Mouse (Mus musculus): Measurements from ENCODE around the gene Otop2.
A peak's percentile ranks its signal among the peaks of the same experiment; 100 is the strongest.

The Otop2 gene

DNA sequence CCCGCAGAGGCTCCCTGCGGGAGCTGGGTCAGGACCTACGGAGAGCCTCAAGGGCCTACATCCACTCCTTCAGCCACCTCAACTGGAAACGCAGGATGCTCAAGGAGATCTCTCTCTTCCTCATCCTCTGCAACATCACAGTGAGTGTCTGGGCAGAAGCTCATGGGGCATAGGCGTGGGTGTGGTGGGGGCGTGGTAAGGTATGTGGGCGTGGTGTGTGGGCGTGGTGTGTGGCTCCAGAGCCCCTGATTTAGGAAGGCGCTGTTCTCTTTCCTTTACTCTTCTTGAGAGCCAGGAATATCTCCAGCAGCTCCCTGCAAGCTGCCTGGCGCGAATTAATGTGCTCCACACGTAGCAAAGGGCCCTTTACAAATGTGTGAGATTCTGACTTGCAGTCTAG lies 38.0 kb downstream of the Otop2 start:
- no peak for DNase-seq (ENCODE audit: low read depth, low spot score)

GRCm38 (mm10) chr11:115345515-115345914 lies 38.6 kb downstream of the Otop2 start:
- DNase-seq (ENCODE audit: low read depth, low spot score): no peak

DNA sequence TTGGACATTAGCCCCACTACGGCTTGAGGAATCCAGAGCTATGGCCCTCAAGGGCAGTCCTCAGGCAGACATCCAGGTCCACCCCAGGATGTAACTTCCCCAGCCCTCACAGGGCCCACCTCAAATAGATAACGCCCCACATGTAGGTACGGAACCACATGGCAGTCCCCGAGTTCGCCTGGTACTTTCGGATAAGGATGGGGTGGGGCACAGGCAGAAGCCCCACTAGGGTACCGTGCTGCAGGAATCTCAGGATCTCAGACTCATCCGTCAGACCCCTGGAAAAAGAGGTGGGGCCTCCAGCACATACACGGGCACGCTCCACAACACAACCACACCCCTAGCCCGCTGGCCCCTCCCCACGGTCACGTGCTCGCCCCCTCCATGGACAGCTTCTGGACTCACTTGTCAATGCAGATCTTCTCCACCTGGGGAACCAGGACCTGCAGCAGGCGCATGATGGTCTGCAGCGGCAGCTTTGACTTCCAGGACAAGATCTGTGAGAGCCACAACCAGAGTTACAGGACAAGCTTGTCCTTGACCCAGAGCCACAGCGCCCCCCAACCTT lies 41.8 kb downstream of the Otop2 start:
- DNase-seq (ENCODE audit: low read depth, low spot score): no peak

- no peak for DNase-seq (ENCODE audit: low read depth, low spot score)
Observed at GRCm38 (mm10) chr11:115349976-115350375, 43.0 kb downstream of the Otop2 start.

DNA sequence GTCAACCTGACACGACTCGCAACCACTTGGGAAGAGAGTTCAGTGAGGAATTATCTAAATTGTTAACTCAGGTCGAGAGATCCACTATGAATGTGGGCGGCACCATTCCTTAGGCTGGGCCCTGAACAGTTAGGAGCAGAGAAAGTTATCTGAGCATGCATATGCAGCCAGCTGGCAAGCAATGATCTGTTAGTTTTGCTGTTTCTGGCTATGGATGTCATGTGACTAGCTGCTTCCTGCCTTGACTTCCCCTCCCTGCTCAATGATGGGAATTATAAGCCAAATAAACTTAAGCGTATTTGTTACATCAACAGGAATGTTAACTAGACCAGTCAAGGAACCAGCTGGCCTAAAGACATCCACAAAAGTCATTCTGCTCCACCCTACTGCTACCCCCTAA lies 46.4 kb downstream of the Otop2 start:
- DNase-seq (ENCODE audit: low read depth, low spot score): no peak

DNA sequence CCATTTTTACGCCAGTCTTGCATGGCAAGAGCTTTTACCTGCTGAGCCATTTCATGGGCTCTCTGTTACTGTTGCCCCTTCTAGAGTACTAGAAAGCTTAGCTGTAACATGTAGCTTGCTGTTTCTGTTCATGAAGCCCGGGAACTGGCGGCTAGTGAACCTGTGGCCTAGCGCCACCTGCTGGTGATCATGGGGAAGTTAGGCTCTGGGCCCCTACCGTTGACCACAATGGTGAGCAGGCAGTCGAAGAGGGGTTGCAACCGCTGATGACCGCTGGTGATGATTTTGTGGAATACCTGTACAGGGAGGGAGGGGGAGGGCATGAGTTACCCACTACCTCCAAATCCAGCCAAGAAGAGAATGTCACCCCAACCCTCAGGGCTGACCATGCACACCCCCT lies 47.2 kb downstream of the Otop2 start:
- DNase-seq (ENCODE audit: low read depth, low spot score): peak; percentile 79

DNA sequence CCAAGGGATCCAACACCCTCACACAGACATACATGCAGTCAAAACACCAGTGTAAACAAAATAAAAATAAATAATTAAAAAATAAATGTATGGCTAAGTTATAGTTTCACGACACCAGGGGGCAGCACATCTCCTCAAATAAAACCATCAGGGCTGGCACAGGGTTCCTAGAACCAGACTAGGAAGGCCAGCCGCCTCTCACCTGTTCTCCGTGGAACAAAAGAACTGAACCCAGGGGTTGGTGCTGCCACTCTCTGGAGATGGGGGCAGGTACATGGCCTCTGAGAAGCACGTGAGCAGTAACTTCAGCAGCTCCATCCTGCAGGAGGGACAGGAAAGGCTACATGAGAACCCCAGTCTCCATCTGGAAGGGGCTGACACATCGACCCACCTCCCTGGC lies 51.5 kb downstream of the Otop2 start:
- peak; percentile 79 for DNase-seq (ENCODE audit: low read depth, low spot score)

DNA sequence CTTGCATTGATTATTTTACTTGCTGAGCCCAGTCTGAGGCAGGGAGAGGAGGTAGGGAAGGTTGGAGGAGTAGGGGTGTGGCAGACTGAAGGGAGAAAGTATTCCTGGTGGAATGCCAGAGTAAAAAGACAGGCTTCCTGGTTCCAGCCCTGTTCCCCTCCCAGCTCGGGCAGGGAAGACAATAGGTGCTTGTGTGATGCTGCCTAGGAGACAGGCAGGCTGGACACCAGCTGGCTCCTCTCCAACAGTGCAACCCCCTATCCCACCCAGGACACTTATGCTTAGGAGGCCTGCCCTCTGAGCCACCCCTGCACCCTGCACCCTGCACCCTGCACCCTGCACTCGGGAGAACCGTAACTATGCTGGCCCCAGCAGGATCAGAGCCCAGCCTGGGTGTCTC lies 52.3 kb downstream of the Otop2 start:
- no peak for DNase-seq (ENCODE audit: low read depth, low spot score)

DNA sequence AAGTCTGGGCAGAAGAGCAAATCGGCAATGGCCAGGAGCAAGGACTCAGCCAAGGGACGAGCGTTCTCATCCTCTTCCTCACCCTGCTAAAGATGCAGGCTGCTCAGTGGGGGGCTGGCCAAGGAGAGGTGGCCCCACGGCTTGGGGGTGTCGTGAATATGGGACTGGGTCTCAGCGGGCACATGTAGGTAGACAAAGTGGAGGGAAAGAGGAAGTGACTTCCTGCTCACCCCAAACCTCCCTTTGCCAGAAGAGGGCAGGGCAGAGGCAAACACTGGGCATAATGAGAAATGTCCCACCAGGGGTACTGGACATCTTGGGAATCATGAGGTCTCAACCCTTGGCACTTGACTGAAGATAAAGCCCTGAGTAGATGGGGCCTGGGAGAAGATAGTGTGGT lies 52.8 kb downstream of the Otop2 start:
- no peak for DNase-seq (ENCODE audit: low read depth, low spot score)

DNA sequence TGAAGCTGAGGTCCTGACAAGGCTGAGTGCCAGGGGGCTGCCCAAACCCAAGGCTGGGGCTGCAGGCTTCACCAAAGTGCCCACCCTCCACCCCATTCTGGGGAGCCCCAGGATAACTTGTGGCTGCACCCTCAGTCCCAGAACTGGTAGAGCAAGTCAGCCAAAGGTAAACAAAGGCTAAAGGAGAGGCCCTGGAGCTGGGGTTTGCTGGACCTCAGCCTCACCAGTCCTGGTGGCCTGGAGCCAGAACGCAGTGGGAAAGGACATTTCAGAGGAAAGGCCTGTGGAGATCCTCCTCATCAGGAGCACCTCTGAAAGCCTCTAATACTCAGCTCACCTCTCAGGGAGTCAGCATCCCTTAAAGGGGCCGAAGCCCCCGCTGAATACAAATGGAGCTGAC lies 57.2 kb downstream of the Otop2 start:
- no peak for DNase-seq (ENCODE audit: low read depth, low spot score)

DNA sequence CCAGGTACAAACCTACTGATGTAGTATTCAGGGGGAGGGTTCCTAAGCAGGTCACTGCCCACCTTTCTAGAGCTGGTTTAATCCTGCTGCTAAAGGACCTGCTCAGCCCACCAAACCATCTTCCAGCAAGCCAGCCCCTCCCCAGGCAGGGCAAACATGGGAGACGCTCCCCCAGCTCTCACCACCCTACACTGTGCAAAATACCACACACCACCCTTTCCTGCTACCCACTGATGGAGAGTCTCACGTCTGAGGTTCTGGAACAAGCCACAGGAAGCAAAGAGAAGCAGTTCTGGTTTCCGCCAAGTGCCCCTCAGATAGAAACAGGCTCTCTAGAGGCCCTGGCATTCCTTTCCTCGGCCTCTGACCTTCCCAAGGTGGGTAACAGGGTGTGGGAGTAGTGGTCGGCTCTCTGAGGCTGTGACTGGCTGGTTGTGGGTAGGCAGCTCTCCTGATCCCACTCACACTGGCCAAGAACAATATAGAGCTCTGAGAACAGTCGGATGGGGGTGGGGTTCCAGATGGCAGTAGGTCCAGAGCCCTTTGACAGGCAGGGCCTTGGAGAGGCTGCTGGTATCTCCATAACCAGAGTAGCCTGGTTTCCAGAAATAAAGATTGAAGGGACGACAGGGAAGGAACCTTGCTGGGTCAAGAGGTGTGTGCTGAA lies 59.2 kb downstream of the Otop2 start:
- peak; percentile 42 for DNase-seq (ENCODE audit: low read depth, low spot score)

DNA sequence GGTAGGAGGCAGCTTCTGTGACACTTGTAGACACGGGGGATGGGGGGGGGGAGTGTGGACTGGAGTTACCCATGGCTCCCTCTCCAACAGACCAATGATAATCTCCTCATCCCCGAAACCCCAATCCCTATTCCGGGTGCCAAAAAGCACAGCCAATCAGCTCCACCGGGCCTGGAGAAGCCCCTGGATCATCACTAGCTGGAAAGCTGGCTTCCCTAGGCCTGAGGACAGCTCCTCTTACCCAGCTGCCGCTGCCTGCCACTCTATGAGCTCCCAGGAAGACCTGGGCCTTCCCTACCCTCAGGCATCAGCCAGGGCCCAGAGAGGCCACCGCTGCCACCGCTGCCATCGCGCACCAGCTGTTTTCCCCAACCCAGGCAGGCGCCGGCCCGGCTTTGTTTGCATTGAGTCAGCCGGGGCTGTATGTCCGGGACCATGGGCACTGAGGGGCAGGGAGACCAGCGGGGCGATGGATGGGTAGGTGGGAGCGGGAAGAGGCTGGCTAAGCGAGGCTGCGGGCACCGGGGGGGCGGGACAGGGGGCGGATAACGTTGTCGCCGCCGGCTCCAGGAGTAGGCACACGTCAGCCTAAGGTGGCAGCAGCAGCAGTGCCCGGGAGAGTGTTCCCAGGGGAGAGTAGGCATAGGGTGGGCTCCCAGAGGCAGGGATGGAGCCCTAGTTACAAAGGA lies 59.9 kb downstream of the Otop2 start:
- peak; percentile 45 for DNase-seq (ENCODE audit: low read depth, low spot score)

- DNase-seq (ENCODE audit: low read depth, low spot score): peak; percentile 87
Observed at GRCm38 (mm10) chr11:115367395-115367944, 60.5 kb downstream of the Otop2 start, which contains the start of gene Hid1. Gene Hid1 (minus strand): TSS chr11:115367756.

GRCm38 (mm10) chr11:115370368-115370767 lies 63.4 kb downstream of the Otop2 start:
- DNase-seq (ENCODE audit: low read depth, low spot score): no peak

GRCm38 (mm10) chr11:115371354-115371753 lies 64.4 kb downstream of the Otop2 start:
- no peak for DNase-seq (ENCODE audit: low read depth, low spot score)

DNA sequence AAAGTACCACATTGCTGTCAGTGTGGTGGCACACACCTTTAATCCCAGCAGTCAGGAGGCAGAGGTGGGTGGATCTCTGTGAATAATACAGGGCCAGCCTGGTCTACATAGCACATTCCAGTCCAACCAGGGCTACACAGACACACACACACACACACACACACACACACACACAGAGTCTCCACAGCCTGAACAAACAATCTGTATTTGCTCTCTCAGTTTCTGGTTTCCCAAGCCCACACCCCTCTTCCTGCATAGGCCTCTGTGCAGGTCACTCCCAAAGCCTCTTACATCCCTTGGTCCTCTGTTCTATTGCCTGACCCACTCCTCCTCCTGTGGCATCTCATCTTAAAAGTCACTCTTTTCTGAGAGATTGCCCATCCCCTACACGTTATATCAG lies 65.1 kb downstream of the Otop2 start:
- DNase-seq (ENCODE audit: low read depth, low spot score): no peak

- no peak for DNase-seq (ENCODE audit: low read depth, low spot score)
Observed at GRCm38 (mm10) chr11:115372737-115373136, 65.8 kb downstream of the Otop2 start.

GRCm38 (mm10) chr11:115373805-115374694 lies 67.1 kb downstream of the Otop2 start:
- peak; percentile 25 for DNase-seq (ENCODE audit: low read depth, low spot score)

GRCm38 (mm10) chr11:115374695-115375425 lies 67.9 kb downstream of the Otop2 start:
- DNase-seq (ENCODE audit: low read depth, low spot score): no peak

GRCm38 (mm10) chr11:115376722-115377121 lies 69.8 kb downstream of the Otop2 start:
- DNase-seq (ENCODE audit: low read depth, low spot score): no peak

GRCm38 (mm10) chr11:115377254-115377653 lies 70.3 kb downstream of the Otop2 start:
- DNase-seq (ENCODE audit: low read depth, low spot score): no peak
